Mouse (Mus musculus): ENCODE data around the gene H2-M10.5.
"Not testable (repeated sequence)": the region's sequence is repeated elsewhere in the genome, so short reads cannot be mapped to it uniquely, and the experiment has no call there.

H2-M10.5 gene

GRCm38 (mm10) chr17:36772610-36773009 lies at the start of gene H2-M10.5:
Gene H2-M10.5 (plus strand): TSS chr17:36772910.
- DNase-seq, result not testable (repeated sequence)

DNA sequence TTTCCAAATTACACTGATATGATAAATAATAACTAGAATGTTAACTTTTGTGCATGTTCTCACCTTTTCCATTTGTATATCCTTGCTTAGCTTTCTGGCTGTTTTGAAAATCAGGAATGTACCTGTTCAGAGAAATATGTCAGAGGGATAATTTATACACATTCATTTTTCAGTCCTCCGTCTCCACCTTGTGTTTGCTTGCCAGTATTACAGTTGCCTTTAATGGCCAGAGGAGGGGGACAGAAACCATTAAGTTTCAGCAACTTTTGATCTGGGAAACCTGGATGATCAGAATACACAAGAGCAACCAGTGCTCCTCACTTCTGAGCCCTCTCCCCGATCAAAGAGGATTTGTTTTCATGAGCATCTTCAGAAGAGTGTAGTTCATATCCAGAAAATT lies 46.7 kb upstream of the H2-M10.5 start:
- no peak for DNase-seq

GRCm38 (mm10) chr17:36763816-36764215 lies 8.9 kb upstream of the H2-M10.5 start:
- no peak for DNase-seq

DNA sequence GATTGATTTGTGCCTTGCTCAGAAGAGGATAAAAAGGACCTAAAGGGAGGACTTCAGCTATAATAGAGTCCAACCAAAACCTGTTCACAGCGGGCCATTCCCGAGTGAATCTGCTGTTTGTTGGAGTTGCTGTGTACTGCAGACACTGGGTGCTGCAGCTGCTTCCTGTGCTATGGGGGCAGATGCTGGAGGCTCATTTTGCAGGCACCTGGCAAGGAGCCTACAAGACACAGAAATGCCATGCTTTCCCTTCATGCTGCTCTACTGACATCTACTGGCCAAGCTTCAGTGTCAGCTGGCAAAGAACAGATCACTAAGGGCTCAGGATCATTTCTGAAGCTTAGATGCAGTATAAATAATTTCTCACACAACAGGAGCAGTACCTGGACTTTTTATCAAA lies 8.5 kb upstream of the H2-M10.5 start:
- peak; percentile 12 to 17 for DNase-seq

GRCm38 (mm10) chr17:36765403-36765802 lies 7.3 kb upstream of the H2-M10.5 start:
- not testable (repeated sequence) for DNase-seq

DNA sequence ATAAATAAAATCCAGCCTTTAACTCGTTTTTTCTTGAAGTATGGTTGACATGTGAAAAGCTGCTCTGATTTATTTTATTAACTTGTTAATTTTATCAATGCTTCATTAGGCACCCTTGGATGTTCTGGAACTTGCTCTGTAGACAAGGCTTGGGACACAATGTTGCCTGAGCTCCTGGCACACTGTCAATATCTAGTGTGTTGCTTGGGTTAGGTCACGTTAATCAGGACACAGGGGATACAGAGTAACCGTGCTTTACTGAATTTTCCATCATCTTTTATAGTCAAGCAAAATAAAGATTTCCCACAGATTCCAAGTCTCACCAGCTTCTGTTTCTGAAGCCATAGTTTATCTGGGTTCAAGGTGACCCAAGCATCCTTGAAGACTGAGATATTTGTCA lies 8.8 kb downstream of the H2-M10.5 start:
- no peak for DNase-seq

GRCm38 (mm10) chr17:36786483-36786886 lies 13.8 kb downstream of the H2-M10.5 start:
- DNase-seq, result peak; percentile 17 to 44

DNA sequence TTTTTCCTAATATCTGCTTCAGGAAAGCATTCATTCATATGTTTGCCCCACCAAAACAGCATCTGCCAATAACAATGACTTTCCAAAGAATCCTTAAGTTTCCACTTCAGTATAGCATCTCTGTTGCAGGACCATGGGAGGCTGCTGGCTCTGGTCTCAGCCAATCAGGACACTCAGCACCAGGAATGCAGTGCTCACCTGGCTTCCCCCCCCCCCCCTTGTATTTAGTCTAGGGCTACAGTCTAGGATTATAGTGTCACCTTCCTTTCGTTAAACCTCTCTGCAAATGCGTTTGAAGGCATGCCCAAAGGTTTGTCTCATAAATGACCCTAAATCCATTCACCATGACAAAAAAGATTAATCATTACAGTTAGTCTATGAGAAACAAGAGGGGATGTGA lies 15.6 kb downstream of the H2-M10.5 start:
- DNase-seq, result no peak

DNA sequence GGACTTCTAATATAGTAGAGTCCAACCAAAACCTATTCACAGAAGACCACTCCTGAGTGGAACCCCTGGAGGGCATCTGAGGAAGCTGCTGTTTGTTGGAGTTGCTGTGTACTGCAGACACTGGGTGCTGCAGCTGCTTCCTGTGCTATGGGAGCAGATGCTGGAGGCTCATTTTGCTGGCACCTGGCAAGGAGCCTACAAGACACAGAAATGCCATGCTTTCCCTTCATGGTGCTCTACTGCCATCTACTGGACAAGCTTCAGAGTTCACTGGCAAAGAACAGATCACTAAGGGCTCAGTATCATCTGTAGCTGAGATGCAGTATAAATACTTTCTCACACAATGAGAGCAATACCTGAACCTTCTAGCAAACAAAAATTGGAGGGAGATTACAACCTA lies 16.1 kb downstream of the H2-M10.5 start:
- DNase-seq, result peak; percentile 66 to 74

DNA sequence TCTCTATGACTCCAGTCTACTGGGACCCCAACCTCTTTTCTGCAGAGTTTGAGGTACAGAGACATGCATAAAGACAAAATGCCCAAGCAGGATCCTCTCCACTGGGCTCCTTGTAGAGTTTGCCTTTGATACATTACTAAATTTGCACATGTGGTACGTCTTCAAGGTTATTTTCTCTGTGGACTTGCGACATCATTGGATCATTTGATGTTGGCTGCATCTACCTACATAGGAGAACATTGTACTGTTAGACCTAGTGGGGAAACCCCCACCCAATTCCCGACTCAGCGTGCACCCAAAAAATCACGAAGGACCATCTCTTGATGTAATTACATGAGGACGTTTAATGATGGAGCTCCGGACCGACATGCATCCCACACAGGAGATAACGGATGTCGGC lies 26.8 kb downstream of the H2-M10.5 start:
- DNase-seq, result no peak

DNA sequence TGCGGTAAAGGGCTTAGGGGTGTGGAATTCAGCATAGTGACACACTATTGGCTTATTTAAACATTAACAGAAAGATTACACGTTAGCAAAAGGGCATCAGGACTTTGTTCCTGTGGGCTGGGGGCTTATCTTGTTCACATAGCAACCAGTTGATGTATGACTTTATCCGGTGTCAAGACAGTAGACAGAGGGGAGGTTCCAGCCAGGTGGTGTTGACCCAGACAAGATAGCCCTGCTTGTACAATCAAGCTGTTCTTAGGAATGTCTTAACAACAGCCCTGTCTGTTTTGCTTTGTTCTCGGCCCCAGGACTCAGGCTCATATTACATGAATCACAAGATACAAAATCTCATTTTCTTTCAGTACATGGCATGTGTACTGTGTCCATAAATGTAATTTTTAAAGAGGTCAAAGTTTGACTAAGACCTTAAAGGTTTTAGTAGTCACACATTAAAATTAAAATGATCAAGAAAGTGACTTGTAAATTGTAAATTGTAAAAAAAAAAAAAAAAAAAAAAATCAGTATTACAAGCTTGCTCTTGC lies 27.3 kb downstream of the H2-M10.5 start:
- DNase-seq, result not testable (repeated sequence)

- DNase-seq, result no peak
Observed at GRCm38 (mm10) chr17:36811871-36812270, 39.2 kb downstream of the H2-M10.5 start, which contains the start of gene H2-M10.6. Gene H2-M10.6 (plus strand): TSS chr17:36812171.

DNA sequence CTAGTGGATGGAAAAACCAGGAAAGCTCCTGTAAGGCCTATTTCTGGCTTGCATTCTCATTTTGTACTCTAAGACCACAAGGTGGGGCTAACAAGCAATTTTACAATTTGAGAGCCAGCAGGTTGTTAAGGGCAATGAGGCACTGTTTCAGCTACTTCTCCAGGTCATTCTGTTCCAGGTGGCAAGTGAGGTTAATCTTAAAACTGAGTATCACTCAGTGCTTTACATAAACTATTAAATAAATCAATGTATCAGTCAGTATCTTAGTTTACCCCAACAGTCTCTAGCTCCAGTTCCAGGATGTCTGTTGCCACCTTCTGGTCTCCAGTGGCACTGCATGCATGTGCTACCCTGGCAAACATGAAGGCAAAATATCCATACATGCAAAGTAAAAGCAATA lies 51.3 kb downstream of the H2-M10.5 start:
- peak; percentile 47 to 51 for DNase-seq

DNA sequence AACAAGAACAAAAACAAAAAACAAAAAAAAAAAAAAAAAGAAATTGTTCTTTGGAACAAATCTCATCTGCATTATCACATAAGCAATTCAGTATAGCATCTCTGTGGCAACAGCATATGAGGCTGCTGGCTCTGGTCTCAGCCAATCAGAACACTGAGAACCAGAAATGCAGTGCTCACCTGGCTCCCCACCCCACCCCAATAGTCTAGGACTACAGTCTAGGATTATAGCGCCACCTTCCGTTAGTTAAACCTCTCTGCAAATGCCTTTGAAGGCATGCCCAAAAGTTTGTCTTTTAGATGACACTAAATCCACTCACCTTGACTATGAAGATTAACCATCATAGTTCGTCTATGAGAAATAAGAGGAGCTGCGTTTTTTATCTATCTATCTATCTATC lies 52.8 kb downstream of the H2-M10.5 start:
- peak in 1 of 2 experiments; percentile 29 for DNase-seq
